In the genomic region with DNA sequence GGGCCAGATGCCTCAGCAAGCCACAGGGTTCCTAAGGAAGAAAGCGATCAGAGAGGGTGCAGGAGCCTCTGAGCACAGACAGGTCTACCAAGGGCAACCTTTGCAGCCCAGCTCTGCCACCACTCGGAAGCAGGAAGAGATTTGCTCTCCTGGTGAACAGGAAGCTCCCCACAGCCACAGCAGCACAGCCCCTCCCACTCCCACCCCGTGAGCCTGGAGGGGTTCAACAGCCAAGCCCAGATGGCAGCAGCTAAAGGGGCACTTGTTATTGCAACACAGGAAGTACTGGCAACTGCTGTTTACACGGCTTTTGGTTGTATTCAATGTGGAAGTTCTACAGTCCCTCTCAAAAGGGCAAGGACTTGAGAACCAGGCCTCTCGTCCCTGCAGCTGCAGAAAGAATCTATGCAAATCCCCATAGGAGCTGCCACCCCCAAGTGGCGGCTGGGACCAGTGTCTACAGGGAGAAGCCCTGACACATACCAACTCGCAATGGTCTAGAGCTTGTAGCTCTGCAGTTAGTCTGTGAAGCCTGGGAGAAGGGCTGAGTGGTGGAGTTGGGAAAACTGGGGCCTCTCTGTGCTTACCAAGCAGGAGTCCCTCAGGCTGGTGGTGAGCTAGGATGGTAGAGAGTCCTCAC, we compare ENCODE assay signal across 8 mouse cellular contexts. TPM values are rescaled to one million over a fixed set of nuclear protein-coding genes. Genes with fewer than 3 reads are reported as not detected.
DNase-seq lines count a peak whose midpoint lies in the region; ATAC-seq lines count a peak whose summit lies in the region.

No protein-coding gene starts in this region.

- WGBS in neural tube, embryonic 13.5 days = 59% methylated on average over 7 of the region's 7 CpGs
- WGBS in neural tube, embryonic 15.5 days = 61% methylated on average over 7 of the region's 7 CpGs
- 14% methylated on average over 7 of the region's 7 CpGs for WGBS in liver, embryonic 16.5 days (ENCODE audit: insufficient replicate concordance)
- whole genome bisulfite sequencing in midbrain, embryonic 14.5 days = 57% methylated on average over 7 of the region's 7 CpGs

- peak; percentile 9 to 40 for DNase-seq in cerebellum, postnatal 10 days
- DNase-seq in cerebellum, adult 11-12 months = no peak
- DNase-seq in spleen, postnatal 36 days (ENCODE audit: low spot score in 2 of 2) = peak; percentile 89
- DNase-seq in midbrain, embryonic 14.5 days = no peak

- H3K4me3 ChIP-seq in neural tube, embryonic 13.5 days = no peak overlapping the region
- H3K4me3 ChIP-seq in neural tube, embryonic 15.5 days (replicated peaks) = no peak overlapping the region
- no peak overlapping the region for H3K4me3 ChIP-seq in liver, embryonic 16.5 days (ENCODE audit: low read depth, low read length)
- H3K4me3 ChIP-seq in midbrain, embryonic 14.5 days (replicated peaks; ENCODE audit: low read depth, low read length) = no peak overlapping the region

- H3K36me3 ChIP-seq in neural tube, embryonic 13.5 days = no peaks in the 10 kb centered on the region
- H3K36me3 ChIP-seq in neural tube, embryonic 15.5 days = no peaks in the 10 kb centered on the region
- no peaks in the 10 kb centered on the region for H3K36me3 ChIP-seq in liver, embryonic 16.5 days (ENCODE audit: control insufficient read depth, insufficient read depth)
- H3K36me3 ChIP-seq in midbrain, embryonic 14.5 days (ENCODE audit: control insufficient read depth, insufficient read depth, low read length) = no peaks in the 10 kb centered on the region

- H3K9me3 ChIP-seq in neural tube, embryonic 13.5 days = no peaks in the 10 kb centered on the region
- no peaks in the 10 kb centered on the region for H3K9me3 ChIP-seq in neural tube, embryonic 15.5 days (replicated peaks)
- H3K9me3 ChIP-seq in liver, embryonic 16.5 days (replicated peaks; ENCODE audit: control insufficient read depth, low read length) = no peaks in the 10 kb centered on the region
- no peaks in the 10 kb centered on the region for H3K9me3 ChIP-seq in midbrain, embryonic 14.5 days (ENCODE audit: control insufficient read depth, low read length)

- H3K27ac ChIP-seq in neural tube, embryonic 13.5 days (replicated peaks) = 0 out of 2 replicates have a peak overlapping the region, but pooled peaks have one; percentile 15
- no peak overlapping the region for H3K27ac ChIP-seq in neural tube, embryonic 15.5 days (replicated peaks)
- H3K27ac ChIP-seq in liver, embryonic 16.5 days (ENCODE audit: low read length) = peak overlapping the region; percentile 80
- no peak overlapping the region for H3K27ac ChIP-seq in midbrain, embryonic 14.5 days (replicated peaks; ENCODE audit: low read depth, low read length)

- no peak for ATAC-seq in neural tube, embryonic 13.5 days (ENCODE audit: low read depth)
- ATAC-seq in neural tube, embryonic 15.5 days (ENCODE audit: low FRiP score) = no peak
- ATAC-seq in inflammation-experienced regulatory T-cells, adult 6 months = peak; percentile 45
- ATAC-seq in liver, embryonic 16.5 days (ENCODE audit: low read depth) = peak; percentile 39
- ATAC-seq in midbrain, embryonic 14.5 days (ENCODE audit: low FRiP score, low TSS enrichment) = no peak

- H3K9ac ChIP-seq in neural tube, embryonic 13.5 days = no peak overlapping the region
- no peak overlapping the region for H3K9ac ChIP-seq in neural tube, embryonic 15.5 days (replicated peaks)
- H3K9ac ChIP-seq in liver, embryonic 16.5 days (ENCODE audit: low read depth, low read length) = no peak overlapping the region
- no peak overlapping the region for H3K9ac ChIP-seq in midbrain, embryonic 14.5 days (replicated peaks; ENCODE audit: low read length)

- no peaks in the 10 kb centered on the region for H3K4me1 ChIP-seq in neural tube, embryonic 13.5 days (replicated peaks)
- no peaks in the 10 kb centered on the region for H3K4me1 ChIP-seq in neural tube, embryonic 15.5 days
- H3K4me1 ChIP-seq in liver, embryonic 16.5 days (ENCODE audit: control insufficient read depth, low read depth, low read length) = peaks cover 7% of the 10 kb centered on the region
- H3K4me1 ChIP-seq in midbrain, embryonic 14.5 days (ENCODE audit: control insufficient read depth, insufficient read depth, low read length) = no peaks in the 10 kb centered on the region

- H3K4me2 ChIP-seq in neural tube, embryonic 13.5 days = no peak overlapping the region
- H3K4me2 ChIP-seq in neural tube, embryonic 15.5 days = no peak overlapping the region
- no peak overlapping the region for H3K4me2 ChIP-seq in liver, embryonic 16.5 days (ENCODE audit: low read depth, low read length)
- H3K4me2 ChIP-seq in midbrain, embryonic 14.5 days (ENCODE audit: low read length) = no peak overlapping the region

- H3K27me3 ChIP-seq in neural tube, embryonic 13.5 days = no peaks in the 10 kb centered on the region
- no peaks in the 10 kb centered on the region for H3K27me3 ChIP-seq in neural tube, embryonic 15.5 days (replicated peaks)
- H3K27me3 ChIP-seq in liver, embryonic 16.5 days (ENCODE audit: control insufficient read depth, insufficient read depth, low read depth, low read length) = no peaks in the 10 kb centered on the region
- no peaks in the 10 kb centered on the region for H3K27me3 ChIP-seq in midbrain, embryonic 14.5 days (ENCODE audit: control insufficient read depth, insufficient read depth, low read length)

RNA-seq across cellular contexts. Expression of a gene that starts 51.0 kb away (rescaled TPM):
- polyA plus RNA-seq in neural tube, embryonic 13.5 days (2015; fragmentation: Nextera tagmentation; extraction: Ambion mirVana) = 37.6 and 39.4 TPM in 2 replicates
- polyA plus RNA-seq in neural tube, embryonic 15.5 days (2015; fragmentation: Nextera tagmentation; extraction: Ambion mirVana) = 28.6 and 29.4 TPM in 2 replicates
- 10 to 100 TPM; 11.8 to 28.4 (median 26.5) TPM for polyA plus RNA-seq in inflammation-experienced regulatory T-cells, adult 6 months (2017; shearing (Covaris generic))
- 7.2 and 8.0 TPM in 2 replicates for polyA plus RNA-seq in liver, embryonic 16.5 days (2015; fragmentation: Nextera tagmentation; extraction: Ambion mirVana)
- 33.0 and 45.2 TPM in 2 replicates for polyA plus RNA-seq in midbrain, embryonic 14.5 days (2014; fragmentation: Nextera tagmentation; extraction: Ambion mirVana)

Comparison
In these comparisons a context has a peak if more than half of its experiments do, and no peak if none do; other contexts are left out.
1. DNase-seq: peak in cerebellum, postnatal 10 days (2 of 2) and spleen, postnatal 36 days (2 of 2); none in cerebellum, adult 11-12 months (single experiment) and midbrain, embryonic 14.5 days (single experiment).
2. H3K27ac ChIP-seq: peak in neural tube, embryonic 13.5 days (single experiment) and liver, embryonic 16.5 days (single experiment); none in neural tube, embryonic 15.5 days (single experiment) and midbrain, embryonic 14.5 days (single experiment).
3. ATAC-seq: peak in inflammation-experienced regulatory T-cells, adult 6 months (single experiment) and liver, embryonic 16.5 days (single experiment); none in neural tube, embryonic 13.5 days (single experiment), neural tube, embryonic 15.5 days (single experiment) and midbrain, embryonic 14.5 days (single experiment).